Mouse (Mus musculus): ENCODE data around the gene Slc7a11.

DNA sequence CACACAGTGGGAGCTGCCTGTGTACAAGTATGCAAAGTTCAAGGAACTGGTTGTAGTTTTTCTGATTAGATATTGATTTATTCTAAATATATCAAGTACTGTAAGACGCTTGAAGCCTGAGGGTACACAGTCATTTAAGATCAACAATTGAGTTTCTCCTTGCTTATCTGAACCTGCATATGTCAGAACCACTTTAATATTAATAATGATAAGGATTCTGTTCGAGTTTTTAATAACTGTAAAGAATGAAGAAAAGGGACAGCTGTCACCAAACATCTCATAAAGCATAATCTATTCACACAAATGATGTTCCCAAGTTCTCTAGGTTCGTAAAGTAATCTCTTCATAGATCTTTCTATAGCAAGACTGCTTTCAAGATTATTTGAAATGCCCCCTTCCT lies 2.1 kb downstream of the Slc7a11 start:
- TF ChIP-seq GATA1 (IDR thresholded peaks at IDR 0.05; ENCODE audit: borderline replicate concordance, low read length): no peak
- TF ChIP-seq FLI1 (IDR thresholded peaks at IDR 0.05; ENCODE audit: low read length): no peak

Measured in megakaryocyte, embryonic 14.5 days (primary cell).